Mouse (Mus musculus): ENCODE measurements at regions not wholly inside any gene's neighbourhood (a gene's known extent, or its start where the extent isn't known, plus 50 kb on each side); places are given as distances from the start of the nearest gene placed in this dataset.
A peak's percentile ranks its signal among the peaks of the same experiment; 100 is the strongest.

- no peak for ATAC-seq (replicated peaks; ENCODE audit: poor library complexity)
Measured at GRCm38 (mm10) chr13:40794190-40794589, 56.0 kb upstream of the Tfap2a start.

- no peak for ATAC-seq (replicated peaks; ENCODE audit: poor library complexity)
Measured at GRCm38 (mm10) chr13:40792947-40793346, 54.8 kb upstream of the Tfap2a start.

- peak; percentile 95 for ATAC-seq (replicated peaks; ENCODE audit: poor library complexity)
Measured at GRCm38 (mm10) chr13:40788225-40788624, 50.0 kb upstream of the Tfap2a start.

All from megakaryocyte progenitor cell, adult 5-6 weeks (primary cell).